Comparison of ENCODE assay signal across 8 mouse cellular contexts in genomic region chr5:107200853-107201341, GRCm38 (mm10).
A peak's percentile ranks its signal among the peaks of the same experiment; 100 is the strongest.
DNase-seq lines count a peak whose midpoint lies in the region; ATAC-seq lines count a peak whose summit lies in the region.

No protein-coding gene starts in this region.

- 37% methylated on average over 12 of the region's 12 CpGs for WGBS in embryonic facial prominence, embryonic 12.5 days
- WGBS in intestine, embryonic 15.5 days = 41% methylated on average over 12 of the region's 12 CpGs
- 69% methylated on average over 12 of the region's 12 CpGs for WGBS in hindbrain, embryonic 12.5 days

- peak; percentile 48 for DNase-seq in R1 (ENCODE audit: low read depth, low spot score)
- peak; percentile 66 to 77 for DNase-seq in lung, adult 18-20 months
- no peak for DNase-seq in ovary, postnatal 36 days (ENCODE audit: low spot score)
- DNase-seq in layer of hippocampus, adult 18-20 months (ENCODE audit: low spot score in 2 of 2) = no peak
- no peak for DNase-seq in spleen, postnatal 14 days (ENCODE audit: low spot score in 2 of 2)

- no peaks in the 10 kb centered on the region for H3K9me3 ChIP-seq in embryonic facial prominence, embryonic 12.5 days
- H3K9me3 ChIP-seq in intestine, embryonic 15.5 days = no peaks in the 10 kb centered on the region
- H3K9me3 ChIP-seq in hindbrain, embryonic 12.5 days (replicated peaks) = no peaks in the 10 kb centered on the region

- H3K36me3 ChIP-seq in embryonic facial prominence, embryonic 12.5 days = no peaks in the 10 kb centered on the region
- H3K36me3 ChIP-seq in intestine, embryonic 15.5 days = no peaks in the 10 kb centered on the region
- H3K36me3 ChIP-seq in hindbrain, embryonic 12.5 days = no peaks in the 10 kb centered on the region

- peak overlapping the region; percentile 88 for H3K27ac ChIP-seq in embryonic facial prominence, embryonic 12.5 days
- peak overlapping the region; percentile 54 for H3K27ac ChIP-seq in intestine, embryonic 15.5 days
- no peak overlapping the region for H3K27ac ChIP-seq in hindbrain, embryonic 12.5 days

- no peak overlapping the region for H3K4me2 ChIP-seq in embryonic facial prominence, embryonic 12.5 days (replicated peaks)
- no peak overlapping the region for H3K4me2 ChIP-seq in intestine, embryonic 15.5 days (replicated peaks)
- H3K4me2 ChIP-seq in hindbrain, embryonic 12.5 days (replicated peaks) = no peak overlapping the region

- H3K9ac ChIP-seq in embryonic facial prominence, embryonic 12.5 days = no peak overlapping the region
- no peak overlapping the region for H3K9ac ChIP-seq in intestine, embryonic 15.5 days
- no peak overlapping the region for H3K9ac ChIP-seq in hindbrain, embryonic 12.5 days

- ATAC-seq in embryonic facial prominence, embryonic 12.5 days (ENCODE audit: insufficient number of reproducible peaks, insufficient read depth, low FRiP score, low TSS enrichment) = no peak
- peak; percentile 52 for ATAC-seq in intestine, embryonic 15.5 days
- no peak for ATAC-seq in hindbrain, embryonic 12.5 days (ENCODE audit: low FRiP score)

- H3K4me1 ChIP-seq in embryonic facial prominence, embryonic 12.5 days = peaks cover 57% of the 10 kb centered on the region
- peaks cover 32% of the 10 kb centered on the region for H3K4me1 ChIP-seq in intestine, embryonic 15.5 days (replicated peaks)
- H3K4me1 ChIP-seq in hindbrain, embryonic 12.5 days = peaks cover 10% of the 10 kb centered on the region

- no peaks in the 10 kb centered on the region for H3K27me3 ChIP-seq in embryonic facial prominence, embryonic 12.5 days
- H3K27me3 ChIP-seq in intestine, embryonic 15.5 days (replicated peaks) = no peaks in the 10 kb centered on the region
- H3K27me3 ChIP-seq in hindbrain, embryonic 12.5 days = no peaks in the 10 kb centered on the region

- H3K4me3 ChIP-seq in embryonic facial prominence, embryonic 12.5 days = no peak overlapping the region
- H3K4me3 ChIP-seq in intestine, embryonic 15.5 days (replicated peaks) = no peak overlapping the region
- H3K4me3 ChIP-seq in hindbrain, embryonic 12.5 days = no peak overlapping the region

Comparison
In these comparisons a context has a peak if more than half of its experiments do, and no peak if none do; other contexts are left out.
1. DNase-seq: peak in R1 (single experiment) and lung, adult 18-20 months (2 of 2); none in ovary, postnatal 36 days (single experiment), layer of hippocampus, adult 18-20 months (0 of 2) and spleen, postnatal 14 days (0 of 2).